Mouse (Mus musculus) lung, adult 2 months (tissue): ENCODE results near the gene Rnase2b. TPM values are rescaled to one million over a fixed set of nuclear protein-coding genes. Genes with fewer than 3 reads are reported as not detected.

ENCODE experiments used
- DNase-seq: peaks from one replicate; pipeline ENCODE4 v3.0.0; 2022
- H3K4me1 ChIP-seq: fragments of 200-500 bp; 2 replicates; pipeline ENCODE4 v1.6.1; 2011; ENCODE audit warnings: low read length; ENCODE audit not compliant: control insufficient read depth, insufficient read depth
- H3K4me3 ChIP-seq: fragments of 200-500 bp; replicated peaks from 2 replicates; pipeline ENCODE3; 2011; ENCODE audit warnings: low read depth, mild to moderate bottlenecking, control low read depth, low read length; ENCODE audit errors: extremely low read depth
- CTCF ChIP-seq: fragments of 200-500 bp; IDR thresholded peaks from 2 replicates; pipeline ENCODE4 v1.5.1; 2011; ENCODE audit warnings: mild to moderate bottlenecking, low read length, control low read depth; ENCODE audit not compliant: insufficient read depth
- POLR2A ChIP-seq: fragments of 200-500 bp; IDR thresholded peaks from 2 replicates; pipeline ENCODE4 v1.6.1; 2011; ENCODE audit warnings: low read depth, mild to moderate bottlenecking, control low read depth, low read length, borderline replicate concordance; ENCODE audit errors: extremely low read depth
- WGBS: fragments of 180-500 bp; shearing (Covaris S2); methylation state at CpG from one replicate; pipeline ENCODE4 v1.1.7; 2018; 5-methylcytosine and 5-hydroxymethylcytosine counted together
- polyA plus RNA-seq: library from polyadenylated mRNA; depleted of rRNA; stranded (reverse); fragments of >200 nt; gene quantifications from 2 replicates; pipeline ENCODE4 v1.2.3, GENCODE M21; 2012

Gene Rnase2b
- polyA plus RNA-seq, 1 experiment, result 0.40 TPM

DNA sequence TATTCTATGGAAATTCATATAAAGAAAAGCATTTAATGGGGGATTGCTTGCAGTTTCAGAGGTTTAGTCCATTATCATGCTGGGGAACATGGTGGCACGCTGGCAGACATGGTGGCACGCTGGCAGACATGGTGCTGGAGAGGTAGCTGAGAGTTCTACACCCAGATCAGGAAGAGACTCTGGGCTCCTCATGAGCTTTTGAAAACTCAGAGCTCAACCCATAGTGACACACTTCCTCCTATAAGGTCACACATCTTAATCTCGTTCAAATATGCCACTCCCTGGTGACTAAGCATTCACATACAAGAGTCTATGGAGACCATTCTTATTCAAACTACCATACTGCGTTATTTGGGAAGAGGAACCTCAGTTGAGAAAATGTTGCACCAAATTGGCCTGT is 29.7 kb upstream of the Rnase2b start:
- Histone ChIP-seq H3K4me1 (no peaks in the 10 kb centered on the region), H3K4me3 (no peak overlapping the region)
- no peak for DNase-seq
- 82% methylated on average over 4 of the region's 4 CpGs for WGBS
- no peak for TF ChIP-seq CTCF
- no peak for TF ChIP-seq POLR2A

DNA sequence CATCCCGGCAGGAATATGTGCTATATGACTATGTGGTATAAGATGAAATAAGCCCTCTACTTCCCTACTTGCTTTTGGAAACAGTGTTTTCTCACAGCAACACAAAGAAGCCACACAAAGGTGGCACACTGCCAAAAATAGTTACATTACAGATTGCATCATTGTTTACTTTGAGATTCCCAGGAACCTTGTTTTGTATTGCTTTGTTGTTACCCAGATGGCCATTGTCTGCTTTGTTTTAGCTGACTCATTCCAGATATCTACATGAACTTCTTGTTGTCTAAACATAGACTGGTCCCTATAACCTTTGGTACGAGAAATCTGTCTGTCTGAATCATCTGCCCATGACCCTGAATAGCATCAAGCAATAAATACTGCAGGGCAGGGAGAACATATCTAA is 21.7 kb upstream of the Rnase2b start:
- no peak overlapping the region for H3K4me3 ChIP-seq
- WGBS, result 43% methylated on average over 2 of the region's 2 CpGs
- no peak for DNase-seq
- no peak for TF ChIP-seq POLR2A
- TF ChIP-seq CTCF, result no peak
- no peaks in the 10 kb centered on the region; the same call in 1 of the 2 replicates for H3K4me1 ChIP-seq

DNA sequence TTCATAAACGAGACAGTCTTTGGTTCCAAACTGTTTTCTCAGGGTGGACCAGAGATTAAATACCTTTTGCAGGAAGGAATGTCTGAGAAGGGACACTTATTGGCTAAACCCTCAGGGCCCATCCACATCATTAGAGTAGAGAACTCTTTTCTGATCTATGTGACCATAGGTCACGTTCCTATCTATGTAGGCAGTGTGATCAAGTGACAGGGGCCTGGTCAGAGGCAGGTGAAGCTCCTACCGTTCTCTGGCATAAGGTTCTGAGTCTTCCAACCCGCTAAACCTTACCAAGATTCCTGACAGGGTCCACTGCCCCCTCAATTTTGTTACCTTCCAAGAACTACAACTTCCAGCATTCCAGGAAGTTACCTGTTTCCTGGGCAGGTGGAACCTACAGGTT is 19.9 kb upstream of the Rnase2b start:
- H3K4me1 ChIP-seq, result no peaks in the 10 kb centered on the region; the same call in 1 of the 2 replicates
- TF ChIP-seq CTCF, result no peak
- no peak for TF ChIP-seq POLR2A
- DNase-seq, result no peak
- whole genome bisulfite sequencing, result 84% methylated on average over 4 of the region's 4 CpGs
- no peak overlapping the region for H3K4me3 ChIP-seq

- WGBS, result 76% methylated on average over 3 of the region's 3 CpGs
- DNase-seq, result no peak
- Histone ChIP-seq H3K4me1 (no peaks in the 10 kb centered on the region; the same call in 1 of the 2 replicates), H3K4me3 (no peak overlapping the region)
- TF ChIP-seq POLR2A (no peak), CTCF (no peak)
Observed at GRCm38 (mm10) chr14:51142568-51142967, 19.5 kb upstream of the Rnase2b start.

DNA sequence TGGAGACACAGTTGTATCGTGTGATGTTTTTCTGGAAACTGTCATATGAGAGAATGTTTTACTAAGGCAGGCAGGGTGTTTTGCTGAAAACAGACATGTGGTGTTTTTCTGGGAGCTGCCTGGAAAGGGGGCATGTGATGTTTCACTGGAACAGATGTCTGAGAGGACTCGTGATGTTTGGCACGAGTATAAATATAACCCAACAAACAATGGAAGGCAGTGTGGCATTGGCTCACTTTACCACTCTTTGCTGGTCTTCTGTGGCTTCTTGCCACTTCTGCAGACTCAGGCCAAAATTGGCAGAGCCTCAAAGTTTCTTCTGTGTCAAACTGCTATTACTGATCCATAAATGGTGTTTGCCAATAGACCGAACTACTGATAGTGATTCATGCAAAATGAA is 18.8 kb upstream of the Rnase2b start:
- no peak for DNase-seq
- WGBS, result 42% methylated on average over 4 of the region's 4 CpGs
- no peak for TF ChIP-seq CTCF
- no peak for TF ChIP-seq POLR2A
- no peaks in the 10 kb centered on the region; the same call in 1 of the 2 replicates for H3K4me1 ChIP-seq
- no peak overlapping the region for H3K4me3 ChIP-seq

DNA sequence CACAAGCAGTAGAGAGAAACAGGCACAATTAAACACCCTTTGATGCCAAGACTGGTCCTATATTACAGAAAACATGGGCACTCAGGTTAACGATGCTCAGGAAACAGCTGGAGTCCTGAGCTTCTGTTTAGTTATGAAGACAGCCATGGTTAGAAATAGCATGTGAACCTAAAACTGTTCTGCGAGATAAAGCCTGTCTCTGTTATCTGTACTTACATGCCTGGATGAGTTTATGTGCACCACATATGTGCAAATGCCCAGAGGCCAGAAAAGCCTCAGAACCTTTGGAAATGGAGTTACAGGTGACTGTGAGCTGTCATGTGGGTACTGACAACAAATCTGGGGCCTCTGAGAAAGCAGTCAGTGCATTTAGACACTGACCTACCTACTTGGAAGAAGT is 18.1 kb upstream of the Rnase2b start:
- TF ChIP-seq CTCF (no peak), POLR2A (no peak)
- no peak for DNase-seq
- Histone ChIP-seq H3K4me3 (no peak overlapping the region), H3K4me1 (no peaks in the 10 kb centered on the region; the same call in 1 of the 2 replicates)
- 56% methylated on average over 2 of the region's 2 CpGs for WGBS

- DNase-seq, result no peak
- TF ChIP-seq POLR2A, result no peak
- no peak for TF ChIP-seq CTCF
- Histone ChIP-seq H3K4me3 (no peak overlapping the region), H3K4me1 (no peaks in the 10 kb centered on the region; the same call in 1 of the 2 replicates)
- 96% methylated on average over 4 of the region's 4 CpGs for WGBS
Observed at GRCm38 (mm10) chr14:51144451-51144850, 17.6 kb upstream of the Rnase2b start.

GRCm38 (mm10) chr14:51145521-51145920 is 16.5 kb upstream of the Rnase2b start:
- H3K4me1 ChIP-seq, result no peaks in the 10 kb centered on the region; the same call in 1 of the 2 replicates
- no peak overlapping the region for H3K4me3 ChIP-seq
- no peak for TF ChIP-seq POLR2A
- DNase-seq, result no peak
- WGBS, result 71% methylated on average over 6 of the region's 6 CpGs

- 58% methylated on average over 2 of the region's 2 CpGs for WGBS
- no peak for TF ChIP-seq CTCF
- TF ChIP-seq POLR2A, result no peak
- Histone ChIP-seq H3K4me1 (no peaks in the 10 kb centered on the region; the same call in 1 of the 2 replicates), H3K4me3 (no peak within 1 kb of the TSS)
- DNase-seq, result no peak
Observed at GRCm38 (mm10) chr14:51146685-51147084, 15.4 kb upstream of the Rnase2b start, which contains the start of gene Rnase1. Gene Rnase1, minus strand, starts transcription at chr14:51146785.

DNA sequence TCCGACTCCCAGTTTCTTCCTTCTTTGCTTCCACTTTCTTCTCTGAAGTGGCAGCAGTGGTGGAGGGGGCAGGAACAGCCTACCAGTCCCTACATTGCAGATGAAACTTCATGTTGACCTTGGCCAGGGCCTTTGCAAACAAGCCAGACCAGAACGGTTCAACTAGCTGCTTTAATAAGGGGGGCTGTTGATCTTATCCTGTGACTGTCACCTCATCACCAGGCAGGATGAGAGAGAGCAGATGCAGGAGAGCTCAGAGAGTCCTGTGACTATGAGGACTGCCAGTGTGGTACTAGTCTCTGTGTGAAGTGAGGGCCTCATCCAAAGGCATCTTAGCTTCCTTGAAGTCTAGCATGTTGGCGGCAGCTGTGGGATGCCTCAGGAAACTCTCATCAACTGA is 14.1 kb upstream of the Rnase2b start:
- no peak for DNase-seq
- no peak for TF ChIP-seq POLR2A
- WGBS, result 63% methylated on average over 3 of the region's 3 CpGs

More for the DNA sequence above, 14.1 kb upstream of the Rnase2b start:
- Histone ChIP-seq H3K4me1 (no peaks in the 10 kb centered on the region; the same call in 1 of the 2 replicates), H3K4me3 (no peak overlapping the region)
